Mouse (Mus musculus): ENCODE results near the gene Spock2. TPM values are rescaled to one million over a fixed set of nuclear protein-coding genes. Genes with fewer than 3 reads are reported as not detected.

Gene Spock2
- total RNA-seq (2012; rRNA removed) (0.08 and 0.13 TPM in 2 replicates), total RNA-seq (2014; rRNA removed) (not detected in 2 replicates), polyA plus RNA-seq (2012; ENCODE audit: insufficient read length, low read depth) (0.10 and 0.11 TPM in 2 replicates)

DNA sequence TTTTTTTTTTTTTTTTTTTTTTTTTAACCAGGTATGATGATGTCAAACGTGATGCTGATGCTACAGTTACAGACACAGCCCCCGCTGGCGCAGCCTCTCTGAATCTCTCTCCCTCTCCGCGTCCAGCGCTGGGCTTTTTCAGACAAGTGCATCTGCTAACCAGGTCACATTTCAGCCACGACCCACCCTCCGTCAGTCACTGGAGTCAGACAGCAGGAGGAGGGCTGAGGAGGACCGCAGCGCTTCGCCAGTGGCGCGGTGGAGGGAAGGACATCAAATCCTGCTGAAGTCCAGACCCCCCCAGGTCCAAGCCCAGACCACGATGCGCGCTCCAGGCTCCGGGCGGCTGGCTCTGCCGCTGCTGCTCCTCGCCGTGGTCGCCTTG is at the start of gene Spock2:
Gene Spock2 (plus strand): TSS at position 74 of the 385 bp plus-strand sequence.
- dilution Hi-C loops (cut with MboI; ENCODE audit: extremely low pct_ligation_motif_present, extremely low pct_unique_long_range_greater_than_20kb, low sequenced_read_pairs) = no loop called here
- no peak for DNase-seq (ENCODE audit: extremely low read depth)
- H3K4me2 ChIP-seq (ENCODE audit: insufficient read depth, low read depth, poor library complexity, severe bottlenecking) = no peak within 1 kb of the TSS
- peaks cover 2% of the 10 kb centered on the region for H3K27me3 ChIP-seq (replicated peaks)
- no peak within 1 kb of the TSS for H3K9ac ChIP-seq (ENCODE audit: insufficient read depth, low read depth)
- no peaks in the 10 kb centered on the region for H3K79me2 ChIP-seq (replicated peaks; ENCODE audit: control insufficient read depth, extremely low read depth, insufficient read depth, poor library complexity, severe bottlenecking)
- no peaks in the 10 kb centered on the region for H3K4me1 ChIP-seq (ENCODE audit: control insufficient read depth in 1 of 2, insufficient read depth in 2 of 2)
- H3K27ac ChIP-seq (ENCODE audit: insufficient read depth, low read depth) = no peak within 1 kb of the TSS
- peaks cover 0 to 12% of the 10 kb centered on the region in 2 experiments for H3K36me3 ChIP-seq (replicated peaks in 1 of 2; ENCODE audit: control insufficient read depth in 1 of 2, insufficient read depth in 1 of 2, low read length in 1 of 2)
- no peak for TF ChIP-seq E2F4 (IDR thresholded peaks at IDR 0.05; ENCODE audit: insufficient replicate concordance, low read depth, low read length)
- peaks cover 10% of the 10 kb centered on the region for H3K9me3 ChIP-seq (replicated peaks; ENCODE audit: low read length)
- in situ Hi-C loops (cut with MboI; ENCODE audit: low pct_ligation_motif_present, low pct_unique_long_range_greater_than_20kb, low sequenced_read_pairs) = no loop called here
- H3K4me3 ChIP-seq (replicated peaks in 1 of 3; ENCODE audit: low read depth in 2 of 3, low read length in 2 of 3, poor library complexity in 1 of 3) = no peak within 1 kb of the TSS

DNA sequence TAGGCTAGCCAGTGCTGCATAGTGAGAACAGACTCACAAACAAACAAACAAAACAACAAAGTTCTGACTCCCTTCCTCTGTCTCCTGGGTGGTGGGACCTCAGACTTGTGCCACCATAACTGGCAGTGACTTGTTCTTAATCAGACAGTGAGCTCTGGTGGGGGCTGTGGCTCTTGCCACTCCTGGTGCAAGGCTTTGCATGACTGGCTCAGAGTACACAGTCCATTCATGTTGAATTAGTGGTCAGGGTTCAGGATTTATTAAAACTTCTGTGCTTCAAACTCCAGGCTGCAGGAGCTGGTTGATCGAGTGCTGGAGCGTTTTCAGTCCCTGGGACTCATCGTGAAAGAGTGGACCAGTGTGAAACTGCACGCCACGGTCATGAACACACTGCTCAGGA is 43.8 kb upstream of the Spock2 start:
- H3K9ac ChIP-seq (ENCODE audit: insufficient read depth, low read depth) = no peak overlapping the region
- in situ Hi-C loops (cut with MboI; ENCODE audit: low pct_ligation_motif_present, low pct_unique_long_range_greater_than_20kb, low sequenced_read_pairs) (loop anchor here (10.0 kb wide), 1 partner anchor 167 kb away; no protein-coding TSS in a partner anchor), dilution Hi-C loops (cut with MboI; ENCODE audit: extremely low pct_ligation_motif_present, extremely low pct_unique_long_range_greater_than_20kb, low sequenced_read_pairs) (no loop called here)
- TF ChIP-seq RCOR1 (conservative IDR thresholded peaks at IDR 0.05; ENCODE audit: low read depth, low read length) (no peak), SIN3A (IDR thresholded peaks at IDR 0.05; ENCODE audit: low read length) (no peak), RAD21 (IDR thresholded peaks at IDR 0.05; ENCODE audit: low read depth, low read length) (no peak), IRF4 (IDR thresholded peaks at IDR 0.05; ENCODE audit: low read depth, low read length) (no peak), ETS1 (conservative IDR thresholded peaks at IDR 0.05; ENCODE audit: low read depth, low read length) (no peak), MAZ (IDR thresholded peaks at IDR 0.05; ENCODE audit: low read depth, low read length) (no peak), MAFK (IDR thresholded peaks at IDR 0.05; ENCODE audit: insufficient replicate concordance, low read length) (no peak), CHD2 (IDR thresholded peaks at IDR 0.05; ENCODE audit: low read length) (no peak), SMC3 (IDR thresholded peaks at IDR 0.05; ENCODE audit: low read depth, low read length) (no peak), EP300 (IDR thresholded peaks at IDR 0.05; ENCODE audit: low read length) (no peak), BHLHE40 (IDR thresholded peaks at IDR 0.05; ENCODE audit: low read depth, low read length) (no peak)
- no peak for DNase-seq (ENCODE audit: extremely low read depth)
- no peaks in the 10 kb centered on the region for H3K27me3 ChIP-seq (replicated peaks)
- H3K27ac ChIP-seq (ENCODE audit: insufficient read depth, low read depth) = no peak overlapping the region
- H3K9me3 ChIP-seq (replicated peaks; ENCODE audit: low read length) = peaks cover 3% of the 10 kb centered on the region
- H3K4me1 ChIP-seq (ENCODE audit: control insufficient read depth in 1 of 2, insufficient read depth in 2 of 2) = peaks cover 0 to 9% of the 10 kb centered on the region in 2 experiments; a peak in 2 of 4 replicates
- H3K79me2 ChIP-seq (replicated peaks; ENCODE audit: control insufficient read depth, extremely low read depth, insufficient read depth, poor library complexity, severe bottlenecking) = no peaks in the 10 kb centered on the region
- no peak overlapping the region for H3K4me2 ChIP-seq (ENCODE audit: insufficient read depth, low read depth, poor library complexity, severe bottlenecking)
- no peak overlapping the region for H3K4me3 ChIP-seq (replicated peaks in 1 of 3; ENCODE audit: low read depth in 2 of 3, low read length in 2 of 3, poor library complexity in 1 of 3)
- H3K36me3 ChIP-seq (replicated peaks in 1 of 2; ENCODE audit: control insufficient read depth in 1 of 2, insufficient read depth in 1 of 2, low read length in 1 of 2) = peaks cover 10 to 40% of the 10 kb centered on the region in 2 experiments

DNA sequence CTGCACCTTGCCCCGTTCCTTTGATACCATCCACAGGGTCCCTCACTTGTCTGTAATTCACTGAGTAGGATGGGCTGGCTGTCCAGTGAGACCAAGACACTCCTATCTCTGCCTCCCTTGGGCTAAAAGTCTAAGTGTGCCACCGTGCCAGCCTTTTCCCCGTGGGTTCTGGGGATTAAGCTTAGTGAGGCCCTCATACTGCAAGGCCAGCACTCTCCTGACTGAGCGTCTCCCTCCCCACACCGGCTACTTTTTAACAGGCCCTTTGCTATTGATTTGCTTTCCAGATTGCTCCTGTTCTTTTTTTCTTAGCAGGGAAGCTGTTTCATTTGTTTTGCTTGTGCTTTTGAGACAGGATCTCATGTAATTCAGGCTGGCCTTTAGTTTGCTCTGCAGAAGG is 43.1 kb upstream of the Spock2 start:
- in situ Hi-C loops (cut with MboI; ENCODE audit: low pct_ligation_motif_present, low pct_unique_long_range_greater_than_20kb, low sequenced_read_pairs) = loop anchor here (10.0 kb wide), 1 partner anchor 168 kb away; no protein-coding TSS in a partner anchor

More for the DNA sequence above, 43.1 kb upstream of the Spock2 start:
- dilution Hi-C loops (cut with MboI; ENCODE audit: extremely low pct_ligation_motif_present, extremely low pct_unique_long_range_greater_than_20kb, low sequenced_read_pairs) = no loop called here
- Histone ChIP-seq H3K9ac (ENCODE audit: insufficient read depth, low read depth) (no peak overlapping the region), H3K4me2 (ENCODE audit: insufficient read depth, low read depth, poor library complexity, severe bottlenecking) (no peak overlapping the region), H3K9me3 (replicated peaks; ENCODE audit: low read length) (no peaks in the 10 kb centered on the region), H3K27me3 (replicated peaks) (no peaks in the 10 kb centered on the region), H3K27ac (ENCODE audit: insufficient read depth, low read depth) (no peak overlapping the region), H3K4me3 (replicated peaks in 1 of 3; ENCODE audit: low read depth in 2 of 3, low read length in 2 of 3, poor library complexity in 1 of 3) (no peak overlapping the region), H3K79me2 (replicated peaks; ENCODE audit: control insufficient read depth, extremely low read depth, insufficient read depth, poor library complexity, severe bottlenecking) (no peaks in the 10 kb centered on the region), H3K36me3 (replicated peaks in 1 of 2; ENCODE audit: control insufficient read depth in 1 of 2, insufficient read depth in 1 of 2, low read length in 1 of 2) (peaks cover 10 to 40% of the 10 kb centered on the region in 2 experiments), H3K4me1 (ENCODE audit: control insufficient read depth in 1 of 2, insufficient read depth in 2 of 2) (peaks cover 0 to 9% of the 10 kb centered on the region in 2 experiments; a peak in 2 of 4 replicates)
- TF ChIP-seq BHLHE40 (IDR thresholded peaks at IDR 0.05; ENCODE audit: low read depth, low read length) (no peak), MEF2A (IDR thresholded peaks at IDR 0.05; ENCODE audit: borderline replicate concordance, low read depth, low read length) (no peak), TBP (conservative IDR thresholded peaks at IDR 0.05; ENCODE audit: low read depth, low read length) (no peak), NELFE (IDR thresholded peaks at IDR 0.05; ENCODE audit: low read depth, low read length) (no peak), USF2 (conservative IDR thresholded peaks at IDR 0.05; ENCODE audit: low read depth, low read length) (no peak), ZKSCAN1 (IDR thresholded peaks at IDR 0.05; ENCODE audit: borderline replicate concordance, low read depth, low read length) (no peak), CTCF (conservative IDR thresholded peaks at IDR 0.05 in 1 of 2, IDR thresholded peaks at IDR 0.05 in 1 of 2; ENCODE audit: low read depth in 2 of 2, low read length in 2 of 2) (no peak), MXI1 (IDR thresholded peaks at IDR 0.05; ENCODE audit: low read depth, low read length) (no peak), CHD2 (IDR thresholded peaks at IDR 0.05; ENCODE audit: low read length) (no peak), SIN3A (IDR thresholded peaks at IDR 0.05; ENCODE audit: low read length) (no peak)
- no peak for DNase-seq (ENCODE audit: extremely low read depth)

Measured in CH12.LX (cell line).